Mouse (Mus musculus) stomach, postnatal 0 days (tissue): ENCODE measurements around the gene Fam25c.

Source experiments
- CTCF ChIP-seq: IDR thresholded peaks from 2 replicates; pipeline ENCODE4 v1.5.1; 2016; ENCODE audit warnings: antibody characterized with exemption, low read depth, mild to moderate bottlenecking, moderate library complexity
- EP300 ChIP-seq: optimal IDR thresholded peaks from 2 replicates; pipeline ENCODE3; 2016; ENCODE audit warnings: antibody characterized with exemption

DNA sequence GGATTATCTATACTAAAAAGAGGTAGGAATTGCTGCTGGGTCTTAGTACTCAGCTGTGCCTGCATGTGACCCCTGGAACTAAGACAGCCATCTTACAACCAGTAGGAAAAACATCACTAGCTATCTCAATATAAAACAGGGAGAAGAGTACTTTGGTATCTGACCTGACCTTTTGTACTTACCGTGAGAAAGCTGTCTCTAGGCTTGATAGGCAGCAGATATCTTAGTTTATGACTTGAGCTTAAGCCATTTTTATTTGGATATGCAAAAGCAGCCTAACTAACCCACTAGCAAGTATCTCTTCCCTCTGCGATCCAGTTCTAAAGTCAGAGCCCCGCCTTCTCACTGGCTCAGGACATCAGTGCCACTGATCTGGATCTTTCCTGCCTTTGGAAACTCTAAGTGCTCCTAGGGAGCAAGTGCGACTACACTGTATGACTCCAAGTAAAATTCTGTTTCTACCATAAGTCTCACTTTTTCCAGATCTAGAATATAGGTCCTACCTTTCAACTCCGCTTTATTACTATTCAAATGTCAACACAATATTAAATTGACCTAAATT, 52.5 kb downstream of the Fam25c start:
- TF ChIP-seq CTCF = no peak
- TF ChIP-seq EP300 = no peak
